Mouse (Mus musculus) small intestine, adult 2 months (tissue): ENCODE results near the gene Rab37. TPM values are rescaled to one million over a fixed set of nuclear protein-coding genes. Genes with fewer than 3 reads are reported as not detected.

Experiments used
- H3K27ac ChIP-seq: fragments of 200-500 bp; 2 replicates; pipeline ENCODE4 v1.5.1; 2012; ENCODE audit warnings: low read depth, low read length, control low read depth, inconsistent platforms; ENCODE audit not compliant: insufficient read depth
- H3K27me3 ChIP-seq: fragments of 200-500 bp; 2 replicates; pipeline ENCODE4 v1.6.1; 2012; ENCODE audit warnings: mild to moderate bottlenecking, moderate library complexity, low read length, inconsistent platforms; ENCODE audit not compliant: control insufficient read depth, insufficient read depth
- H3K36me3 ChIP-seq: fragments of 200-500 bp; 2 replicates; pipeline ENCODE4 v1.6.1; 2012; ENCODE audit warnings: mild to moderate bottlenecking, low read length, control low read depth, inconsistent platforms; ENCODE audit not compliant: control insufficient read depth, insufficient read depth
- H3K4me1 ChIP-seq: fragments of 200-500 bp; 2 replicates; pipeline ENCODE4 v1.6.1; 2012; ENCODE audit warnings: low read length, inconsistent platforms, mixed read lengths; ENCODE audit not compliant: control insufficient read depth, insufficient read depth, insufficient read length
- H3K4me3 ChIP-seq: fragments of 200-500 bp; 2 replicates; pipeline ENCODE4 v1.5.1; 2012; ENCODE audit warnings: low read depth, mild to moderate bottlenecking, control low read depth, inconsistent platforms, low read length, moderate library complexity
- CTCF ChIP-seq: fragments of 200-500 bp; IDR thresholded peaks from 2 replicates; pipeline ENCODE4 v1.5.1; 2012; ENCODE audit warnings: low read depth, mild to moderate bottlenecking, control low read depth, inconsistent platforms, low read length, moderate library complexity, mixed read lengths; ENCODE audit not compliant: insufficient replicate concordance, insufficient read length; ENCODE audit errors: extremely low read depth
- POLR2A ChIP-seq: fragments of 200-500 bp; IDR thresholded peaks from 2 replicates; pipeline ENCODE4 v1.6.1; 2012; ENCODE audit warnings: low read depth, mild to moderate bottlenecking, control low read depth, inconsistent platforms, low read length, moderate library complexity
- WGBS: fragments of 180-500 bp; shearing (Covaris S2); methylation state at CpG from one replicate; pipeline ENCODE4 v1.1.7; 2018; 5-methylcytosine and 5-hydroxymethylcytosine counted together
- polyA plus RNA-seq: library from polyadenylated mRNA; depleted of rRNA; stranded (reverse); fragments of >200 nt; gene quantifications from 2 replicates; pipeline ENCODE4 v1.2.3, GENCODE M21; 2012

Gene Rab37
- polyA plus RNA-seq, 1 experiment = 2.2 TPM

- Histone ChIP-seq H3K27me3 (no peaks in the 10 kb centered on the region), H3K4me3 (peak overlapping the region; percentile 29), H3K27ac (peak overlapping the region; percentile 95), H3K4me1 (peaks cover 24% of the 10 kb centered on the region), H3K36me3 (peaks cover 7% of the 10 kb centered on the region)
- TF ChIP-seq CTCF (peak; percentile 98), POLR2A (no peak)
- WGBS = 10% methylated on average over 10 of the region's 10 CpGs
Measured at GRCm38 (mm10) chr11:115160883-115161577, 69.8 kb downstream of the Rab37 start.

GRCm38 (mm10) chr11:115161578-115162204, 70.5 kb downstream of the Rab37 start:
- H3K36me3 ChIP-seq = peaks cover 10% of the 10 kb centered on the region
- H3K4me1 ChIP-seq = peaks cover 24% of the 10 kb centered on the region
- H3K27me3 ChIP-seq = no peaks in the 10 kb centered on the region
- 32% methylated on average over 9 of the region's 9 CpGs for WGBS
- H3K27ac ChIP-seq = peak overlapping the region; percentile 95
- peak overlapping the region; percentile 29 for H3K4me3 ChIP-seq
- TF ChIP-seq POLR2A (peak; percentile 38; the same call in 1 of the 2 replicates), CTCF (no peak)

- TF ChIP-seq POLR2A (no peak), CTCF (no peak)
- 39% methylated on average over 9 of the region's 9 CpGs for WGBS
- peak overlapping the region; percentile 95 for H3K27ac ChIP-seq
- peak overlapping the region; percentile 15; the same call in 1 of the 2 replicates for H3K4me3 ChIP-seq
- H3K36me3 ChIP-seq = peaks cover 11% of the 10 kb centered on the region
- peaks cover 24% of the 10 kb centered on the region for H3K4me1 ChIP-seq
- H3K27me3 ChIP-seq = no peaks in the 10 kb centered on the region
Measured at GRCm38 (mm10) chr11:115162205-115162601, 71.0 kb downstream of the Rab37 start.

GRCm38 (mm10) chr11:115162832-115163480, 71.7 kb downstream of the Rab37 start, which contains the start of gene Slc9a3r1:
Gene Slc9a3r1 (plus strand): TSS chr11:115163341.
- peaks cover 29% of the 10 kb centered on the region for H3K4me1 ChIP-seq

GRCm38 (mm10) chr11:115163568-115164150, 72.4 kb downstream of the Rab37 start:
- Histone ChIP-seq H3K36me3 (peaks cover 23% of the 10 kb centered on the region), H3K27ac (peak overlapping the region; percentile 85), H3K27me3 (no peaks in the 10 kb centered on the region), H3K4me3 (peak overlapping the region; percentile 97), H3K4me1 (peaks cover 35% of the 10 kb centered on the region)
- under 1% methylated on average over 47 of the region's 47 CpGs for WGBS
- TF ChIP-seq CTCF (no peak), POLR2A (no peak)

More at GRCm38 (mm10) chr11:115162832-115163480, 71.7 kb downstream of the Rab37 start, which contains the start of gene Slc9a3r1:
- Histone ChIP-seq H3K27ac (peak within 1 kb of the TSS; percentile 95), H3K36me3 (peaks cover 16% of the 10 kb centered on the region), H3K4me3 (peak within 1 kb of the TSS; percentile 97), H3K27me3 (no peaks in the 10 kb centered on the region)
- WGBS = under 1% methylated on average over 47 of the region's 47 CpGs
- TF ChIP-seq CTCF (no peak), POLR2A (peak; percentile 100)

GRCm38 (mm10) chr11:115164341-115164975, 73.2 kb downstream of the Rab37 start:
- peak overlapping the region; percentile 85 for H3K27ac ChIP-seq
- H3K4me1 ChIP-seq = peaks cover 36% of the 10 kb centered on the region
- 1% methylated on average over 14 of the region's 14 CpGs for WGBS
- H3K36me3 ChIP-seq = peaks cover 29% of the 10 kb centered on the region
- no peaks in the 10 kb centered on the region for H3K27me3 ChIP-seq
- TF ChIP-seq CTCF = no peak
- TF ChIP-seq POLR2A = no peak
- peak overlapping the region; percentile 97 for H3K4me3 ChIP-seq
